Mouse (Mus musculus) v-Abl transformed pro-B cells (cell line): ENCODE data around the gene Zdhhc22.

Source experiments
- in situ Hi-C, 2 experiments: fragments of 400-800 bp; cut with MboI; formaldehyde crosslinking; loops; one replicate each; pipeline ENCODE4 v1.15.1; 2025; ENCODE audit not compliant: unreplicated experiment in 2 of 2

Zdhhc22 gene

DNA sequence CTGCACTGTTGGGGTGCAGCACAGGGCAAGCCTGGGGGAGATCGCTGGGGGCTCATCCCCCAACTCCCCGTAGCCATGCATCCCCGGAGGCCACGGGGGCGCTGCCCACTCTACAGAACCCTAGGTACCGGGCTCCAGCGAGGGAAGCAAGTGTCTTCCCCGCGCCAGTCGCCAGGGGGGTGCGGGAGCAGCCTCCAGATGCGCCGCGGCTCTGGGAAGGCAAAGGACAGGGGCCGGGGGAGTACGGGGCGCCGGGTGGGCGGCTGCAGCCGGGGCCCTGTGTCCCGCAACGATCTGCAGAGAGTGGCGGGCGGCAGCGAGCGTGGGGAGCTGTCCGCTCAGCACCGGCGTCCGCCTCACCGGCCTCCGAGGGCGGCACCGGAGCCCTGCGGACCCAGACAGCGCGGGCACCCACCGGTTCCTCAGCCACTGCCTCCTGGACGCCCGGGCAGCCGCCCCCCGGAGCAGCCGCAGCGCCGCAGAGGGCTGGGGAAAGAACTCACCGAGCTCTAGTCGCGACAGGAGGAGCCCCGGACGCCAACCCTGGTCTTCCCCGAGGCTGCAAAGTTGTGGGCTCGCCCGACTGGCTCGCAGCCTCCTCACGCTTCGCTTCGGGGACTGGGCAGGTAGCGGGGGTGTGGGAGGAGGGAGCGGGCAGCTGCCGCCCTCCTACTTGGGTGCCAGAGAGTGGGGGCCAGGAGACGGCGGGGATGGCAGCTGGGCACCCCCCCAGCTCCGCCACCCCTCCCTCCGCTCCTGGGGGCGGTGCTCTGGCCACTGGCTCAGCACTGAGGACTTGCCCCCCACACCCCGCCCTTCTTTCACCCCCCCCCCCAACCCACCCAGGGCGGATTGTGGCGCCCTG is at the start of gene Zdhhc22:
Gene Zdhhc22 (minus strand): TSS at position 541 of the 865 bp plus-strand sequence.
- in situ Hi-C loops, result no loop called here

- in situ Hi-C loops, result no loop called here
Observed at GRCm38 (mm10) chr12:87036631-87037030, 46.4 kb upstream of the Zdhhc22 start.

- in situ Hi-C loops, result no loop called here
Observed at GRCm38 (mm10) chr12:87031163-87031763, 41.0 kb upstream of the Zdhhc22 start.

DNA sequence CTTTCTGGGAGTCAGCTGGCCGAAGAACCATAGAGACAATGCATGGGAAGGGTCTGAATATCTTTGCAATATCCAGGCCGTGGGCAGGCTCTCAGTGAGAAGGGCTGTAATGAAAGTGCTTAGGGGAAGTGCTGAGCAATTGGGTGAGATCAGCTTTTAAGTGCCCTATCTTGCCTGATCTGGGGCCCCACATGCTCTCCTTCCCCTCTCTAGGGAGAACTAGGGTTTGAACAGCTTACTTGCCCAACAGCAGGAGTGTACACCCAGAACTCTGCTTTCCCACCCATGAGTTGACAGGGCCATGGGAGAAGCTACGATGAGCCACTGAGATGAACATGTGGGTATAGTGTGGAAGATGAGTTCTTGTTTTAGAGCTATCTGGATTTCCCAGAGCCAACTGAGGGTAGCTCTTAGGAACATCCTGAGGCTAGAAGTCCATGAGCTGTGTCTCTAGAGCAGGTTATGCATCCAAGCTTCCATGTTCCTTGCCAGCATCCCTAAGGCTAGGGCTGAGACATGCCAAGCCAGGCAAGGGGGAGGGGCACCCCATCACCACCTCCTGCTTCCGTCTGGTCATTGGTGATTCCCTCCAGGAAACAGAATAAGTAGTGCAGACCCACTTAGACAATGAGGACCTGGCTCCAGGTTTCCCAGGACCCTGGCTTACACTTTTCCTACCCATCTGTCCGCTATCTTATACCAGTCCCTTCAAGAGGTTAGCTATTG is 39.2 kb upstream of the Zdhhc22 start:
- in situ Hi-C loops, result no loop called here

GRCm38 (mm10) chr12:87028068-87028467 is 37.8 kb upstream of the Zdhhc22 start:
- in situ Hi-C loops, result no loop called here

DNA sequence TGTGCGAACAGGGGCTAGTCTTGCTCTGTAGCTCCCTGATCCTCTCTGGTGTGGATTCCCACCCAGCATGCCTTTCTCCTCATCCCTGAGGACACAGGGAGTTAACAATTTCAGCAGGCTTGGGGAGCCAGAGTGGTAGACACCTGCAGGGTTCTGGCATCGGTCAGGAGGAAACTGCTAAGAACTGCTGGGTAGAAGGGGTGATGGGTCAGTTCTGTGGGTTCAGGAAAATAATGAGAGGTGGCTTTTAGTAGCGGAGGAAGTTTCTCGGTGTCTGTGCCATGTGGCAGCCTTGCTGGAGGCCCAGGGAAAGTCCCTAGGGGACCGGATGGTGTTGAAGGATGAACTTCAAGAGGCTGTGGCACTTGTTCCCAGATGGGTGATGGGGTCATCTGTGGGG is 37.2 kb upstream of the Zdhhc22 start:
- in situ Hi-C loops, result no loop called here

GRCm38 (mm10) chr12:87026871-87027240 is 36.6 kb upstream of the Zdhhc22 start:
- in situ Hi-C loops, result no loop called here

DNA sequence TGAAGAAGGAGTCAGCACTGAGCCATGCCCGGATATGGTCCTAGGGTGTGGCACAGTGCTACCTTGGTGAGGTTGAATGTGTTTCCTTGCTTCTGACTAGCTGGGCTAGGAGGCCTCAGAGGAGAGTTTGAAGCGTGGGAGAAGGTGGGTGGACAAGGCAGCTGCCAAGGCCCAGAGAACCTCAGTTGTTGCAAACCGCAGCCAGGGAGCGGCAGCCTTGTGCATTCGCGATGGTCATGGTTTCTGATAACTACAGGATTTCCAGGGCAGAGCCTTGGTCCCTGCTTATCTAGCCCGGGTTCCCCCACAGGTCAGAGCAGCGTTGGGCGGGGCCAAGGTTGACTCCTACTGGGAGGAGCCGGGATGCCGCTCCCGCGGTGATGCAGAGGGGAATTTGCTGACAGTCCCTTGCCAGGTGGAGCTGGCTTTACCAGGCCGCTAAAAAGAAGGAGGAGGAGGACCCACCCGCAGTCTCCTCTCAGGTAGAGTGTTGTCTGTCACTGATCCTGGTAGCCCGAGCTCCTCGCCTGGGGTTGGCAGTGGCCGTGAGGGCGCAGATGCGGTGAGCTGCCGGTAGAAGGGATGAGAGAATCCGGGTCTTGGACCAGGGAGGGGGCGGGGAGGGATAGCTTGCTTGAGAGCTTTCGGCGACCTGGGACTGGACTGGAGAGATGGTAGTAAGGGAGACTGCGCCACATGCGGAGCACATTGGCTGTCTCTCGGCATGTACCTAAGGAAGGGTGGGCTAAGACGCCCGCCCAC is 36.1 kb upstream of the Zdhhc22 start:
- in situ Hi-C loops, result no loop called here

DNA sequence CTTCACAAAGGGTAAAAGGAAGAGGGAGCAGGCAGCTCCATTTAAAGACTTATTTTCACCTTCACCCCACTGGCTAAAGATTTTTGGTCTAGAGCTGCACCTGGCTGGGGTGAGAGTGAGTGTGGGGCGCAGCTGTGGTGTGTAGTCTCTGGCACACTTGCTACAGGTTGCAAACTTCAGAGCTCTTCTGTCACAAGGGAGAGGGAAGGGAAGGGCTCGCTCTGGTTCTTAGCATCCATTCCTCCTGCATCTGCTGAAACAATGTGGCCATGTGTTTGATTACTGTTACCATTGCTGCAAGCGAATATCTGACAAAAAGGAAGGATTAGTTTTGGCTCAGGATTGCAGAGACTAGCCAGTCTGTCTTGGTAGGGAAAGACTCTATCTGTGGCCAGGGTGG is 33.2 kb upstream of the Zdhhc22 start:
- in situ Hi-C loops, result no loop called here

DNA sequence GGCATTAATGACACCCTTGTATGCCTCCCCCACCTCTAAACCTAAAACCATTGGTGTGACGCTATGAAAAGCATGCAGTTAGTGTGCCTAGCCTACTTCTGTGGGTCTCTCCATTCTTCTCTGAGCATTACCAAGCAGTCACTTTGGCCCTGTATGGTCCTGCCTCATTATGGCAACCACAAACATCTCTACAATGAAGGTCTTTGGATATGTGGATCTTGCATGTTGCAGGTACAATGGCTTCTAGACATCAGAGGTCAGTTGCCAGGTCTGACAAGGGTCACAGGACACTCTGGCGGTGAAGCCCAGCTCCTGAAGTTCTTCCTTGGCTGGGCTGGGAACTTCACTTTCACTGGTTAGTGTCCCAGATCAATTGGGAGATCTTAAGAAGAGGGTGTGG is 31.8 kb upstream of the Zdhhc22 start:
- in situ Hi-C loops, result no loop called here

- in situ Hi-C loops, result no loop called here
Observed at GRCm38 (mm10) chr12:87021040-87021439, 30.8 kb upstream of the Zdhhc22 start, which contains the start of gene Tmem63c. TSS of gene Tmem63c (plus strand) at chr12:87021340.

DNA sequence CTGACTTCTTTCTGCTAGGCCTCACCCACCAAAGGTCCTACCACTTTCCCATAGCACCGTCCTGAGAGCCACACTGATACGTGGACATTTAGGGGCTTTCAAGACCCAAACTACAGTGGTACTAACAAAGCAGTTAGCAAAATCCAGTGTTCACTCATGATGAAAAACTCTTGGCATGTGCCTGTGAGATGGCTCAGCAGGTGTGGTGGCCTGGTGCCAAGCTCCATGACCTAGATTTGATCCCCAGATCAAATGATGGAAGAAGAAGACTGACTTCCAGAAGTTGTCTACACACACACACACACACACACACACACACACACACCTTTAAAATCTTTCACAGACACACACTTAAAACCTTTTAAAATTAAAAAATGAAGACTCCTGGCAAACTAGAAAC is 28.5 kb upstream of the Zdhhc22 start:
- in situ Hi-C loops, result no loop called here

GRCm38 (mm10) chr12:87017041-87017440 is 26.8 kb upstream of the Zdhhc22 start:
- in situ Hi-C loops, result no loop called here

DNA sequence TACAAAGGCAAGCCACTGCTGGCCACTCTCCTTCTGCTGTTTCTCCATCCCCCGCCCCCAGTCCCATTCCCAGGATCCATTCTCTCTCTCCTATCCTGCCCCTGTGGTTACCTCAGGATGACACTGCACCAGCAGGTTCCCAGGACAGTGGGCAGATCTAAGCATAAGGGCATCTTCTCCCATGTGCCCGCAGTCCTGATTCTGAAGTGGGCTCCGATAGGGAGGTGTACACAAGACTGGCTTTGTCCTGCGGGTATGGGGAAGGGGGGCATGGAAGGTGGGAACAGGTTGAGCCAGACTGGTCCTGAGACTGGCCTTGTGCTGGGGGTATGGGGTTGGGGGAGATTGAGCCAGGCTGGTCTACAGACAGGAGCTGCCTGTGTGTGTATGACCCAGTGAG is 14.4 kb upstream of the Zdhhc22 start:
- in situ Hi-C loops, result no loop called here

GRCm38 (mm10) chr12:87003606-87004005 is 13.4 kb upstream of the Zdhhc22 start:
- in situ Hi-C loops, result no loop called here

GRCm38 (mm10) chr12:87002815-87003214 is 12.6 kb upstream of the Zdhhc22 start:
- in situ Hi-C loops, result no loop called here

- in situ Hi-C loops, result no loop called here
Observed at GRCm38 (mm10) chr12:87002209-87002608, 12.0 kb upstream of the Zdhhc22 start.

- in situ Hi-C loops, result no loop called here
Observed at GRCm38 (mm10) chr12:87000840-87001176, 10.6 kb upstream of the Zdhhc22 start.

- in situ Hi-C loops, result no loop called here
Observed at GRCm38 (mm10) chr12:87000151-87000839, 10.1 kb upstream of the Zdhhc22 start.

GRCm38 (mm10) chr12:86999283-86999820 is 9.1 kb upstream of the Zdhhc22 start:
- in situ Hi-C loops, result no loop called here
